Mouse (Mus musculus): ENCODE measurements at regions not wholly inside any gene's neighbourhood (a gene's known extent, or its start where the extent isn't known, plus 50 kb on each side); places are given as distances from the start of the nearest gene placed in this dataset.

GRCm38 (mm10) chr1:77943101-77943500, 253.8 kb downstream of the Pax3 start:
- peak; percentile 15 for DNase-seq (ENCODE audit: low spot score)

- DNase-seq (ENCODE audit: low spot score): no peak
Observed at GRCm38 (mm10) chr1:77933095-77933766, 263.7 kb downstream of the Pax3 start.

DNA sequence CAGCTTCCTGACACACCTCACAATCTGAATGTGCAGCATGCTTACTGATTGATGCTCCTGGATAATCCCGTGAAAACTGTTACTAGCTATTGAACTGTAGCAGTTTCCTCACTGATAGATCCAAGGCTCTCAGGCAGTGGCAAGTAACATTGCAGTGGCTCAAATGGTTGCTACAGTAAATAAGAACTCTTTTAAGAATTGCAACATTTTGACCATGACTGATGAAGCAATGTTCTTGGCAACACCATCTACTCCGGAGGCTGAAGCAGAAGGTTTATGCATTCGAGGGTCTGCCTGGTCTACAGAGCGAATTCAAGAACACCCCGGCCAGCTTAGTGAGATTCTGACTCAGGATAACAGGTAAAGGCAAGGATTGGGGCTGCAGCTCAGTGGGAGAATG, 264.7 kb downstream of the Pax3 start:
- no peak for DNase-seq (ENCODE audit: low spot score)

DNA sequence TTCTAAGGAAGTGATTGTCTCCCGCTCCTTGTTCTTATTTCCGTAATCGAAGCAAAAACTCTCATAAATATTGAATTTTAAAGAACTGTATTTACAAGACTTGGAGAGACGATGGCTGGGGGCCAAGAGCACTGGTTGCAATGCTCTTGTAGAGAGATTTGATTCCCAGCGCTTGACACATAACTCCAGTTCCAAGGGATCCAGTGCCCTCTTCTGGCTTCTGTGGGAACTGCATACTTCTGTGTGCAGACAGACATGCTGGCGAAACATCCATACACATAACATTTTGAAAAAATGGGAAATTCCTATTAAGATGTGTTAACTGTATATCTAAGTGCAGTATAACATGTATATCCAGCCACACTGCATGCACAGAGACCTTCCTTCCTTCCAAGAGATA, 266.3 kb downstream of the Pax3 start:
- DNase-seq (ENCODE audit: low spot score): no peak

DNA sequence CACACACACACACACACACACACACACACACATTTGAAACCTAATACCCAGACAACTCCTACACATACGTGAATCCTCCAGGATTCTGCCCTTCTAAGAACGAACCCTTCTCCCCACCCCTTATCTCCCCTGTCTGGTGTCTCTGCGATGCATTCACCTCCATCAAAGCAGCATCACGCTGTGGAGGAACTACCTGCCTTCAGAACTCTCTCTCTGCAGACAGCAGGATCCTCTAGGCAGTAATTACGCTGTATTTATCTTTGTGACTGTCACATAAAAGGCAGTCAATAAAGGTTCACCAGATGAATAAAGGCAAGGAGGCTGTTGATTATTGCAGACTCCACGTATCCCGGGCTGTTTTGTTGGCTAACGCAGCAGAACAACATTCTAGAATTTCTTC, 267.4 kb downstream of the Pax3 start:
- no peak for DNase-seq (ENCODE audit: low spot score)

GRCm38 (mm10) chr1:77926146-77926545, 270.8 kb downstream of the Pax3 start:
- DNase-seq (ENCODE audit: low spot score): no peak

DNA sequence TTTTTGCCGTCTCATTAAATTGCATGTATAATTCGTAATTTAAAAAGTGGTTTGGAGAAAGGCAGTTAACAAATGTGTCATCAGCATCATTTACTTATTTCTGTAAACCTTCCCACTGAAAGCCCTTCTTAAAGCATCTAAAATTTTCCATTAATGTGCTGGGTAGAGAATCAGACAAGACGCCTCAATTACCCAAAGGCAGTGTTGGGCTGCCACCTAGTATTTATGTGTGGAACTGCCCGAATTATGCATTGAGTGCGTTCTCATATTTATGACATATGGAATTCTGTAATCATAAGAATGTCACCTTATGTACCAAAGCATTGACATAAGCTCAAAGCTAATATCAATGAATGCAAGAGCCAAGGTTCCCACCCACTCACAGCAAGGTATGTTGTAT, 300.7 kb downstream of the Pax3 start:
- DNase-seq (ENCODE audit: low spot score): no peak

DNA sequence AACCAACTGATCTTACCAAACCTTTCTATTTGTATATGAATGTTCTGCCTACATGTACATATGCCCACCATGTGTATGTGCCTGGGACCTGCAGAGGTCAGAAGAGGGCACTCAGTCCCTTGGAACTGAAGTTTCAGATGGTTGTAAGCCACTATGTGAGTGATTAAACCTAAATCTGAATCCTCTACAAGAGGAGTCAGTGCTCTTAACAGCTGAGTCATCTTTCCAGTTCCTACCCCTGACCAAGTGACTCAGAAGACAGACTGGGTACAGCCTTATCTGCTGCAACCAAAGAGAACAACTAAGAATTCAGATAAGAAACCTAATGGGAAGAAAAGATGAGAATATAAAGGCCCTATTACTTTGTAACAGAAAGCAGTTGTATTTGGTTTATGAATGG, 317.9 kb downstream of the Pax3 start:
- DNase-seq (ENCODE audit: low spot score): no peak

DNA sequence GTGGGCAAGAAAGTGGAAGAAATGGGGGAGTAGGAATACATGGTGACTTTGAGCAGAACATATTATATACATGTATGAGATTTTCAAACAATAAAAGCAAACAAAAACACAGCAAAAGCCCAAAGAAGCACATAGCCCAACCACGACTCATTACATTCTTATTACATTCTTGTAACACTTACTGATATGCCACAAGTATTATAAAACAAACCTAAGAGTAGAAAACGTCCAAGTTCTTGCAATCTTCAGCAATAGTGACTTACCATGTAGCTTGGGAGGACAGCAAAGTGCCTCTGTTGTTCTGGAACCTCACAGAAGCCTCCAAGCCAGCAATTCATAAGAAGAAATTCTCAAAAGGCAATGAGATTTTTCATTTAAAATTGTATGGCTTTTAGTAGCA, 326.8 kb downstream of the Pax3 start:
- DNase-seq (ENCODE audit: low spot score): no peak

DNA sequence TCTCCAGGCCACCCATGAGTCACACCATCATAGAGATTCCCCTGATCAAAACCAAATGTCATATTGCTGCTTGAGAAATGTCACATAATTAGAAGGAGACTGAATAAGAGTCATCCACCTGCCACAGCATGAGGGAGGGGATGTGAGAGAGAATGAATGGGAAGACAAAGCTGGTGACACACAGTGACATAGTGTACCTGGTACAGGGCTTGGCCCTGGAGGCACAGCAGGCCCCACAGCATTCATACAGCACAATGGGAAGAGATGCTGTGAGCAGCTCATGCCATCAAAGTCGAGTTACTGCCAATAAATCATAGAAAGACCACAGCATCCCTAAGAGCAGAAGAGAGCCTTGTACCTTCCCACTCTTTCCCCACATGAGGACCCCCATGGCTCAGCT, 327.8 kb downstream of the Pax3 start:
- no peak for DNase-seq (ENCODE audit: low spot score)

GRCm38 (mm10) chr1:77859931-77860330, 337.0 kb downstream of the Pax3 start:
- DNase-seq (ENCODE audit: low spot score): no peak

GRCm38 (mm10) chr1:77854366-77854765, 339.5 kb upstream of the Epha4 start:
- no peak for DNase-seq (ENCODE audit: low spot score)

- no peak for DNase-seq (ENCODE audit: low spot score)
Observed at GRCm38 (mm10) chr1:77847766-77848615, 333.1 kb upstream of the Epha4 start.

- no peak for DNase-seq (ENCODE audit: low spot score)
Observed at GRCm38 (mm10) chr1:77846039-77846727, 331.3 kb upstream of the Epha4 start.

DNA sequence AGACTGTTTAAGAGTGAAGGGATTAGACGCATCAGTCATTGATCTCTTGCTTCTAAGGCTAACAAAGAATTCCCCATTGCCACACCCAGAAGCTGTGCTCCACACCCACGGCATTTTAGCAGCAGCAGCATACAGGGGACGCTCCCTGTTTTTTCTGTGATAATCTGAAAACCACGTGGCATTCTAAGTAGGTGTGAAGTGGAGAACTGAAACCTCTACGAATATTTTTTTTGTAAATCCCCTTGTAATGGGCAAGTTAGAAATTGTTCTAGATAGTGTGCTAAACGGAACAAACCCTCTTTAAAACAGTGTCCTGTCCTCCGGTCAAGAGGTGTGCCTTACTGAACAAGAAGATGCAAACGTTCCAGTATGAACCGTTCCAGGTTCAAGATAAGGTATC, 325.8 kb upstream of the Epha4 start:
- no peak for DNase-seq (ENCODE audit: low spot score)

DNA sequence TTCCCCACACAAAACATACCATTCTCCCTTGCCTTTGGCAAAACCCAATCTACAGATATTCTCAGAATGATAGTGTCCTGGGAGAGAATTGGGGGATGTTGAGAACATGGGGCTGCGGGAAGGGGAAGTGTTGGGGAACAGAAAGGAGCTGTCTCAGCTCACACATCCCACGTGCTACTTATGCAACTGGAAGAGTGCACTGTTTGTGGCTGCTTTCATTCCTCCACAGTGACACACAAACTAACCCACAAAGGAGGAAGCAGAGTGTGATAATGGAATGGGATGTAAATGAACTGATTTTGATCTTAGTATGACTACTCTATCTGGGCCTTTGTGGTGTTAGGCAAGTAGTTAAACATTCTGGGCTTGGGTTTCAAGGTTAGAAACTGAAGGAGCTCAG, 317.3 kb upstream of the Epha4 start:
- DNase-seq (ENCODE audit: low spot score): no peak

GRCm38 (mm10) chr1:77824716-77825387, 310.0 kb upstream of the Epha4 start:
- DNase-seq (ENCODE audit: low spot score): no peak

- DNase-seq (ENCODE audit: low spot score): no peak
Observed at GRCm38 (mm10) chr1:77823801-77824687, 309.2 kb upstream of the Epha4 start.

DNA sequence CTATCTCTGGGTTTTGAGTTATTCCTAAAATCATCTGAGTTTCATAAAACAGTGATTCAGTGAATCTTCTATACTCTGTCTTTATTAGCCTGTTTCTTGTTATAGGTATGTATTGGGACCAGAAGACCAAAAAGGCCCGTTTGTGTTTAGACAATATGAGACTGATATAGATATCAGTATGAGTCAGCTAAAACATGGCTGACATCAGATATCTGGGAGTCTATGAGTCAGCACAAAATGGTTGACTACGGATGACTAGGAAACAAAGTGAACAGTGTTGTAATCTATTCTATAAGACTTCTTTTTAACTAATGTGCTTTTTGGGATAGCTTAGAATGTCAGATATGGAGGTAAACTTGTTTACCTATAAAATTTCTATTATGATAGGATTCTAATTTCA, 305.2 kb upstream of the Epha4 start:
- no peak for DNase-seq (ENCODE audit: low spot score)

DNA sequence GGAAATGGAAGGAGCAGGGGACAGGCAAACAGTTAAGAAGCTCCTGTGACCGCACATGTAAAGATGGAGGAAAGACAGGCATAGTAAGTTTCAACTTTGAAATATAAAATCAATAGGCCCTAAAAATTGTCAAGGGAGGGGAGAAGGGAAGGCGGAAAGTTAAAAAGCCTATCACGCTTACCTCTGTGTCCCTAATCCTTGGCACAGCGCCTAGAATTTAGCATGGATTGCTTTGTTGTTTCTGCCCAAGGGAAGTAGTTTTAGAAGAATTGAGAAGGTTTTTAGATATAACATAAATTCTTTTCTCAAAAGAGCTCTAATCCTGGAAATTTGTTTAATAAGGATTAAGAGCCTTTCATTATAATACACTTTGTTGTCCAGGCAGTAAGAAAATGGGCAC, 300.6 kb upstream of the Epha4 start:
- no peak for DNase-seq (ENCODE audit: low spot score)

GRCm38 (mm10) chr1:77811573-77811972, 296.7 kb upstream of the Epha4 start:
- no peak for DNase-seq (ENCODE audit: low spot score)

All from gastrocnemius, adult 18-20 months (tissue).